Mouse (Mus musculus): ENCODE measurements around the gene Btbd11. TPM values are rescaled to one million over a fixed set of nuclear protein-coding genes. Genes with fewer than 3 reads are reported as not detected.
A peak's percentile ranks its signal among the peaks of the same experiment; 100 is the strongest.

Btbd11 gene
- polyA plus RNA-seq, 1 experiment from 2014 or later, result 8.3 TPM

GRCm38 (mm10) chr10:85443371-85443770, 56.8 kb downstream of the Btbd11 start:
- WGBS, result 88% methylated on average over 3 of the region's 3 CpGs
- no peak for ATAC-seq (ENCODE audit: low FRiP score)
- no peaks in the 10 kb centered on the region for H3K36me3 ChIP-seq (ENCODE audit: control insufficient read depth, insufficient read depth, low read length)
- H3K27me3 ChIP-seq (ENCODE audit: control insufficient read depth, insufficient read depth, low read length), result no peaks in the 10 kb centered on the region
- no peaks in the 10 kb centered on the region for H3K4me1 ChIP-seq (replicated peaks; ENCODE audit: control insufficient read depth, insufficient read depth, low read length)
- no peak overlapping the region for H3K27ac ChIP-seq (ENCODE audit: low read depth, low read length)
- no peaks in the 10 kb centered on the region for H3K9me3 ChIP-seq (ENCODE audit: control insufficient read depth, low read length)
- DNase-seq (ENCODE audit: low spot score), result no peak
- H3K4me2 ChIP-seq (replicated peaks; ENCODE audit: low read depth, low read length), result no peak overlapping the region
- H3K4me3 ChIP-seq (ENCODE audit: low read depth, low read length), result no peak overlapping the region
- H3K9ac ChIP-seq (ENCODE audit: low read depth, low read length), result no peak overlapping the region

- H3K4me2 ChIP-seq (replicated peaks; ENCODE audit: low read depth, low read length), result no peak overlapping the region
- ATAC-seq (ENCODE audit: low FRiP score), result no peak
- no peaks in the 10 kb centered on the region for H3K9me3 ChIP-seq (ENCODE audit: control insufficient read depth, low read length)
- no peak overlapping the region for H3K4me3 ChIP-seq (ENCODE audit: low read depth, low read length)
- H3K27me3 ChIP-seq (ENCODE audit: control insufficient read depth, insufficient read depth, low read length), result peaks cover 5% of the 10 kb centered on the region; the same call in 1 of the 2 replicates
- H3K9ac ChIP-seq (ENCODE audit: low read depth, low read length), result no peak overlapping the region
- no peak for DNase-seq (ENCODE audit: low spot score)
- no peaks in the 10 kb centered on the region for H3K36me3 ChIP-seq (ENCODE audit: control insufficient read depth, insufficient read depth, low read length)
- WGBS, result 87% methylated on average over 3 of the region's 3 CpGs
- H3K4me1 ChIP-seq (replicated peaks; ENCODE audit: control insufficient read depth, insufficient read depth, low read length), result no peaks in the 10 kb centered on the region
- no peak overlapping the region for H3K27ac ChIP-seq (ENCODE audit: low read depth, low read length)
Observed at GRCm38 (mm10) chr10:85445891-85446290, 59.3 kb downstream of the Btbd11 start.

- WGBS, result 83% methylated on average over 1 of the region's 1 CpGs
- Histone ChIP-seq H3K9ac (ENCODE audit: low read depth, low read length) (no peak overlapping the region), H3K27me3 (ENCODE audit: control insufficient read depth, insufficient read depth, low read length) (peaks cover 5% of the 10 kb centered on the region; the same call in 1 of the 2 replicates), H3K36me3 (ENCODE audit: control insufficient read depth, insufficient read depth, low read length) (no peaks in the 10 kb centered on the region), H3K4me1 (replicated peaks; ENCODE audit: control insufficient read depth, insufficient read depth, low read length) (no peaks in the 10 kb centered on the region), H3K4me2 (replicated peaks; ENCODE audit: low read depth, low read length) (no peak overlapping the region), H3K9me3 (ENCODE audit: control insufficient read depth, low read length) (no peaks in the 10 kb centered on the region), H3K4me3 (ENCODE audit: low read depth, low read length) (no peak overlapping the region), H3K27ac (ENCODE audit: low read depth, low read length) (no peak overlapping the region)
- no peak for ATAC-seq (ENCODE audit: low FRiP score)
- no peak for DNase-seq (ENCODE audit: low spot score)
Observed at GRCm38 (mm10) chr10:85446700-85447099, 60.1 kb downstream of the Btbd11 start.

- H3K9me3 ChIP-seq (ENCODE audit: control insufficient read depth, low read length), result no peaks in the 10 kb centered on the region
- 80% methylated on average over 2 of the region's 2 CpGs for WGBS
- DNase-seq (ENCODE audit: low spot score) (no peak), ATAC-seq (ENCODE audit: low FRiP score) (no peak)
- H3K27me3 ChIP-seq (ENCODE audit: control insufficient read depth, insufficient read depth, low read length), result peaks cover 6% of the 10 kb centered on the region; the same call in 1 of the 2 replicates
- no peaks in the 10 kb centered on the region for H3K36me3 ChIP-seq (ENCODE audit: control insufficient read depth, insufficient read depth, low read length)
- no peak overlapping the region for H3K9ac ChIP-seq (ENCODE audit: low read depth, low read length)
- H3K4me1 ChIP-seq (replicated peaks; ENCODE audit: control insufficient read depth, insufficient read depth, low read length), result no peaks in the 10 kb centered on the region
- H3K4me3 ChIP-seq (ENCODE audit: low read depth, low read length), result no peak overlapping the region
- H3K27ac ChIP-seq (ENCODE audit: low read depth, low read length), result no peak overlapping the region
- H3K4me2 ChIP-seq (replicated peaks; ENCODE audit: low read depth, low read length), result no peak overlapping the region
Observed at GRCm38 (mm10) chr10:85447869-85448268, 61.3 kb downstream of the Btbd11 start.

GRCm38 (mm10) chr10:85451629-85452368, 65.2 kb downstream of the Btbd11 start:
- no peak for DNase-seq (ENCODE audit: low spot score)

GRCm38 (mm10) chr10:85453221-85453775, 66.7 kb downstream of the Btbd11 start:
- Histone ChIP-seq H3K4me2 (replicated peaks; ENCODE audit: low read depth, low read length) (no peak overlapping the region), H3K9ac (ENCODE audit: low read depth, low read length) (no peak overlapping the region), H3K4me3 (ENCODE audit: low read depth, low read length) (no peak overlapping the region), H3K4me1 (replicated peaks; ENCODE audit: control insufficient read depth, insufficient read depth, low read length) (no peaks in the 10 kb centered on the region), H3K27ac (ENCODE audit: low read depth, low read length) (no peak overlapping the region), H3K27me3 (ENCODE audit: control insufficient read depth, insufficient read depth, low read length) (peaks cover 15% of the 10 kb centered on the region), H3K36me3 (ENCODE audit: control insufficient read depth, insufficient read depth, low read length) (no peaks in the 10 kb centered on the region), H3K9me3 (ENCODE audit: control insufficient read depth, low read length) (no peaks in the 10 kb centered on the region)
- ATAC-seq (ENCODE audit: low FRiP score), result no peak
- no peak for DNase-seq (ENCODE audit: low spot score)
- WGBS, result 96% methylated on average over 2 of the region's 2 CpGs

More at GRCm38 (mm10) chr10:85451629-85452368, 65.2 kb downstream of the Btbd11 start:
- 50% methylated on average over 8 of the region's 8 CpGs for WGBS
- Histone ChIP-seq H3K4me2 (replicated peaks; ENCODE audit: low read depth, low read length) (no peak overlapping the region), H3K36me3 (ENCODE audit: control insufficient read depth, insufficient read depth, low read length) (no peaks in the 10 kb centered on the region), H3K27ac (ENCODE audit: low read depth, low read length) (no peak overlapping the region), H3K9me3 (ENCODE audit: control insufficient read depth, low read length) (no peaks in the 10 kb centered on the region), H3K4me1 (replicated peaks; ENCODE audit: control insufficient read depth, insufficient read depth, low read length) (no peaks in the 10 kb centered on the region), H3K4me3 (ENCODE audit: low read depth, low read length) (no peak overlapping the region), H3K27me3 (ENCODE audit: control insufficient read depth, insufficient read depth, low read length) (peaks cover 15% of the 10 kb centered on the region), H3K9ac (ENCODE audit: low read depth, low read length) (no peak overlapping the region)
- ATAC-seq (ENCODE audit: low FRiP score), result peak; percentile 30; the same call in 1 of the 2 replicates

- H3K9me3 ChIP-seq (ENCODE audit: control insufficient read depth, low read length), result no peaks in the 10 kb centered on the region
- no peak overlapping the region for H3K4me3 ChIP-seq (ENCODE audit: low read depth, low read length)
- no peaks in the 10 kb centered on the region for H3K36me3 ChIP-seq (ENCODE audit: control insufficient read depth, insufficient read depth, low read length)
- no peak overlapping the region for H3K4me2 ChIP-seq (replicated peaks; ENCODE audit: low read depth, low read length)
- WGBS, result 61% methylated on average over 4 of the region's 4 CpGs
- DNase-seq (ENCODE audit: low spot score) (no peak), ATAC-seq (ENCODE audit: low FRiP score) (no peak)
- H3K27me3 ChIP-seq (ENCODE audit: control insufficient read depth, insufficient read depth, low read length), result peaks cover 10% of the 10 kb centered on the region
- H3K4me1 ChIP-seq (replicated peaks; ENCODE audit: control insufficient read depth, insufficient read depth, low read length), result no peaks in the 10 kb centered on the region
- H3K27ac ChIP-seq (ENCODE audit: low read depth, low read length), result no peak overlapping the region
- no peak overlapping the region for H3K9ac ChIP-seq (ENCODE audit: low read depth, low read length)
Observed at GRCm38 (mm10) chr10:85455985-85456384, 69.4 kb downstream of the Btbd11 start.

GRCm38 (mm10) chr10:85458744-85459344, 72.2 kb downstream of the Btbd11 start:
- 0 out of 2 replicates have a peak, but pooled peaks have one; percentile 45 for ATAC-seq (ENCODE audit: low FRiP score)
- peaks cover 5% of the 10 kb centered on the region; the same call in 1 of the 2 replicates for H3K27me3 ChIP-seq (ENCODE audit: control insufficient read depth, insufficient read depth, low read length)
- WGBS, result 46% methylated on average over 17 of the region's 17 CpGs
- peak; percentile 43 for DNase-seq (ENCODE audit: low spot score)
- no peak overlapping the region for H3K27ac ChIP-seq (ENCODE audit: low read depth, low read length)
- H3K9me3 ChIP-seq (ENCODE audit: control insufficient read depth, low read length), result no peaks in the 10 kb centered on the region
- no peaks in the 10 kb centered on the region for H3K4me1 ChIP-seq (replicated peaks; ENCODE audit: control insufficient read depth, insufficient read depth, low read length)
- H3K4me2 ChIP-seq (replicated peaks; ENCODE audit: low read depth, low read length), result no peak overlapping the region
- H3K9ac ChIP-seq (ENCODE audit: low read depth, low read length), result no peak overlapping the region
- H3K4me3 ChIP-seq (ENCODE audit: low read depth, low read length), result no peak overlapping the region
- no peaks in the 10 kb centered on the region for H3K36me3 ChIP-seq (ENCODE audit: control insufficient read depth, insufficient read depth, low read length)

All from hindbrain, embryonic 11.5 days (tissue).